ENCODE assay signal across 31 mouse cellular contexts in the genomic region with DNA sequence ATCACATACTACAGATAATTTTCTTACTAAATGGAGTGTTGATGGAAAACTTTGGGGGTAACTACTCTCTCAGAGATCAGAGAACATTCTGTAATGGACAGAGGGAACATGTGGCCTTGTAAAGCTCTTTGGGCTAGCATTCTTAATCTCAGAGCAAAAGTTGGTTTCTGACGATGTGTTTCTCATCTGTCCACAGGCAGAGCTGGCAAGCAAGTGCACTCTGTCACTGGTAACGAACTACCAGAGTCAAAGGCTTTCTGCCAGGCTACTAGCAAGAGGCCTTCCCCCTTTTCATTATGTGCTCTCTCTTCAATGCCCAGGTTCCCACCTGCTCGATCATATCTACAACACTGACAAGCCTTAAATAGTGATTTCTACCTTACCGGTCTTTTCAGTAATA. TPM values are rescaled to one million over a fixed set of nuclear protein-coding genes. Genes with fewer than 3 reads are reported as not detected.
DNase-seq lines count a peak whose midpoint lies in the region; ATAC-seq and TF ChIP-seq lines count a peak whose summit lies in the region.
"Had no signal": no experiment of that assay in that cellular context is flagged by ENCODE, and none has a peak within 500 bp of the region (broad histone marks: within the 10 kb centered on the region; RNA-seq: fewer than 3 reads in every experiment).

No protein-coding gene starts in this region.

- 49% methylated on average over 4 of the region's 4 CpGs for WGBS in kidney, adult 2 months
- WGBS in liver, embryonic 16.5 days (ENCODE audit: insufficient replicate concordance) = 60% methylated on average over 4 of the region's 4 CpGs
- WGBS in liver, embryonic 11.5 days = 68% methylated on average over 4 of the region's 4 CpGs
- 79% methylated on average over 4 of the region's 4 CpGs for WGBS in heart, embryonic 10.5 days

- peak overlapping the region; percentile 94 for H3K27ac ChIP-seq in kidney, adult 2 months (ENCODE audit: insufficient read depth, low read depth, low read length)
- H3K27ac ChIP-seq in liver, embryonic 16.5 days (ENCODE audit: low read length) = peak overlapping the region; percentile 62
- no peak overlapping the region for H3K27ac ChIP-seq in liver, embryonic 11.5 days (ENCODE audit: low read depth, low read length)
- H3K27ac ChIP-seq in heart, embryonic 10.5 days = no peak overlapping the region
- H3K27ac ChIP-seq: forebrain, embryonic 13.5 days; heart, adult 2 months; hindbrain, embryonic 10.5 days; intestine, embryonic 15.5 days; limb, embryonic 13.5 days; neural tube, embryonic 12.5 days had no signal

- no peak for TF ChIP-seq CTCF in kidney, adult 2 months (conservative IDR thresholded peaks at IDR 0.05; ENCODE audit: insufficient read depth, insufficient read length, low read depth, low read length)

- no peaks in the 10 kb centered on the region for H3K27me3 ChIP-seq in kidney, adult 2 months (replicated peaks; ENCODE audit: control insufficient read depth, insufficient read depth, low read length)
- no peaks in the 10 kb centered on the region for H3K27me3 ChIP-seq in liver, embryonic 16.5 days (ENCODE audit: control insufficient read depth, insufficient read depth, low read depth, low read length)
- no peaks in the 10 kb centered on the region for H3K27me3 ChIP-seq in liver, embryonic 11.5 days (replicated peaks; ENCODE audit: control insufficient read depth, insufficient read depth, low read length)
- H3K27me3 ChIP-seq in heart, embryonic 10.5 days (ENCODE audit: insufficient read depth, poor library complexity, severe bottlenecking) = no peaks in the 10 kb centered on the region
- H3K27me3 ChIP-seq: forebrain, embryonic 13.5 days; intestine, embryonic 15.5 days; limb, embryonic 13.5 days; neural tube, embryonic 12.5 days had no signal

- H3K9me3 ChIP-seq in liver, embryonic 16.5 days (replicated peaks; ENCODE audit: control insufficient read depth, low read length) = no peaks in the 10 kb centered on the region
- H3K9me3 ChIP-seq in liver, embryonic 11.5 days (ENCODE audit: control insufficient read depth, low read length) = no peaks in the 10 kb centered on the region
- H3K9me3 ChIP-seq in heart, embryonic 10.5 days = no peaks in the 10 kb centered on the region
- H3K9me3 ChIP-seq: forebrain, embryonic 13.5 days; hindbrain, embryonic 10.5 days; intestine, embryonic 15.5 days; limb, embryonic 13.5 days; neural tube, embryonic 12.5 days had no signal

- H3K4me1 ChIP-seq in kidney, adult 2 months (ENCODE audit: control insufficient read depth, insufficient read depth, low read length) = peaks cover 62% of the 10 kb centered on the region
- H3K4me1 ChIP-seq in liver, embryonic 16.5 days (ENCODE audit: control insufficient read depth, low read depth, low read length) = peaks cover 11% of the 10 kb centered on the region
- H3K4me1 ChIP-seq in liver, embryonic 11.5 days (replicated peaks; ENCODE audit: control insufficient read depth, insufficient read depth, low read length) = peaks cover 7% of the 10 kb centered on the region; the same call in 1 of the 2 replicates
- peaks cover 56% of the 10 kb centered on the region for H3K4me1 ChIP-seq in heart, embryonic 10.5 days

- peak; percentile 32 for DNase-seq in adrenal gland, postnatal 10 days
- no peak for DNase-seq in adrenal gland, adult 8-10 months
- peak; percentile 43 for DNase-seq in kidney, adult 2 months
- no peak for DNase-seq in kidney, adult 11 months
- no peak for DNase-seq in liver, embryonic 11.5 days (ENCODE audit: low spot score)
- DNase-seq in adrenal gland, postnatal 36 days = peak; percentile 38 to 48
- no peak for DNase-seq in heart, embryonic 10.5 days (ENCODE audit: low spot score)
- DNase-seq: cerebellum, adult 11 months; cerebellum, adult 9-10 months; cerebellum, postnatal 36 days; gastrocnemius, postnatal 36 days; heart, adult 2 months; heart, postnatal 14 days; kidney, postnatal 4 days; lung, postnatal 10 days; right cerebral cortex, adult 18-20 months; spleen, adult 18-20 months; thymus, adult 18-20 months; thymus, postnatal 25 days had no signal

- no peak overlapping the region for H3K4me2 ChIP-seq in liver, embryonic 16.5 days (ENCODE audit: low read depth, low read length)
- no peak overlapping the region for H3K4me2 ChIP-seq in liver, embryonic 11.5 days
- H3K4me2 ChIP-seq: forebrain, embryonic 13.5 days; limb, embryonic 13.5 days; midbrain, embryonic 11.5 days; neural tube, embryonic 12.5 days had no signal

- H3K4me3 ChIP-seq in kidney, adult 2 months (ENCODE audit: insufficient read depth, low read depth, low read length) = no peak overlapping the region
- no peak overlapping the region for H3K4me3 ChIP-seq in liver, embryonic 16.5 days (ENCODE audit: low read depth, low read length)
- no peak overlapping the region for H3K4me3 ChIP-seq in liver, embryonic 11.5 days (ENCODE audit: low read depth, low read length)
- H3K4me3 ChIP-seq in heart, embryonic 10.5 days = no peak overlapping the region
- H3K4me3 ChIP-seq: forebrain, embryonic 13.5 days; heart, adult 2 months; hindbrain, embryonic 10.5 days; intestine, embryonic 15.5 days; limb, embryonic 13.5 days; neural tube, embryonic 12.5 days had no signal

- no peak for TF ChIP-seq POLR2A in kidney, adult 2 months (IDR thresholded peaks at IDR 0.05; ENCODE audit: low read depth, low read length)

- H3K36me3 ChIP-seq in kidney, adult 2 months (ENCODE audit: control insufficient read depth, insufficient read depth, low read length) = no peaks in the 10 kb centered on the region; the same call in 1 of the 2 replicates
- no peaks in the 10 kb centered on the region for H3K36me3 ChIP-seq in liver, embryonic 16.5 days (ENCODE audit: control insufficient read depth, insufficient read depth)
- H3K36me3 ChIP-seq in liver, embryonic 11.5 days (ENCODE audit: control insufficient read depth, insufficient read depth, low read length) = no peaks in the 10 kb centered on the region
- H3K36me3 ChIP-seq in heart, embryonic 10.5 days = no peaks in the 10 kb centered on the region
- H3K36me3 ChIP-seq: hindbrain, embryonic 10.5 days; intestine, embryonic 15.5 days; limb, embryonic 13.5 days; neural tube, embryonic 12.5 days had no signal

- H3K9ac ChIP-seq in liver, embryonic 16.5 days (ENCODE audit: low read depth, low read length) = no peak overlapping the region
- no peak overlapping the region for H3K9ac ChIP-seq in liver, embryonic 11.5 days (ENCODE audit: low read depth, low read length)
- H3K9ac ChIP-seq: forebrain, embryonic 13.5 days; intestine, embryonic 15.5 days; limb, embryonic 13.5 days; neural tube, embryonic 12.5 days had no signal

- no peak for ATAC-seq in liver, embryonic 16.5 days (ENCODE audit: low read depth)
- no peak for ATAC-seq in liver, embryonic 11.5 days (replicated peaks; ENCODE audit: low FRiP score)
- ATAC-seq: forebrain, embryonic 13.5 days; hindbrain, embryonic 16.5 days; midbrain, embryonic 16.5 days had no signal

RNA-seq across cellular contexts. Expression of gene Siah2, which starts 9.9 kb away (rescaled TPM):
- 10 to 100 TPM; 13.5 to 19.0 TPM for total RNA-seq in adrenal gland, postnatal 10 days (2021)
- total RNA-seq in adrenal gland, adult 8-10 months (2022) = 10 to 100 TPM; 14.2 to 23.9 (median 15.3) TPM
- 19.9 and 22.0 TPM in 2 replicates for polyA plus RNA-seq in kidney, adult 2 months (2012; rRNA removed)
- 2.5 and 3.4 TPM in 2 replicates for polyA plus RNA-seq in liver, embryonic 16.5 days (2015; fragmentation: Nextera tagmentation; extraction: Ambion mirVana)
- polyA plus RNA-seq in liver, embryonic 11.5 days (2014; fragmentation: Nextera tagmentation; extraction: Ambion mirVana) = 5.4 and 6.2 TPM in 2 replicates
- 10 to 100 TPM; 29.5 to 30.1 TPM for total RNA-seq in adrenal gland, postnatal 36 days (2021)
- polyA plus RNA-seq in heart, embryonic 10.5 days (2016; fragmentation: Nextera tagmentation; extraction: Ambion mirVana) = 4.8 and 6.6 TPM in 2 replicates

RNA-seq across cellular contexts. Expression of gene Erich6, which starts 45.3 kb away (rescaled TPM):
- total RNA-seq in adrenal gland, postnatal 10 days (2021) = under 1 TPM in 1 of 2 experiments, not detected in 1; 0.12 TPM
- under 1 TPM in 3 of 4 experiments, not detected in 1; 0.13 to 0.31 (median 0.25) TPM for total RNA-seq in adrenal gland, adult 8-10 months (2022)
- polyA plus RNA-seq in kidney, adult 2 months (2012; rRNA removed) = 0.03 and 0.10 TPM in 2 replicates
- polyA plus RNA-seq in liver, embryonic 16.5 days (2015; fragmentation: Nextera tagmentation; extraction: Ambion mirVana) = not detected in 2 replicates
- not detected in 2 replicates for polyA plus RNA-seq in liver, embryonic 11.5 days (2014; fragmentation: Nextera tagmentation; extraction: Ambion mirVana)
- total RNA-seq in adrenal gland, postnatal 36 days (2021) = under 1 TPM in 1 of 2 experiments, not detected in 1; 0.17 TPM
- polyA plus RNA-seq in heart, embryonic 10.5 days (2016; fragmentation: Nextera tagmentation; extraction: Ambion mirVana) = 0.06 TPM in 1 of 2 replicates, not detected in the other
- total RNA-seq: gastrocnemius, postnatal 36 days; heart, adult 2 months; megakaryocyte, adult 5-6 weeks had no signal
- polyA plus RNA-seq: embryonic facial prominence, embryonic 11.5 days; hindbrain, embryonic 10.5 days; intestine, embryonic 15.5 days; kidney, embryonic 14.5 days; limb, embryonic 13.5 days had no signal

Comparison
In these comparisons a context has a peak if more than half of its experiments do, and no peak if none do; other contexts are left out.
1. DNase-seq: peak in adrenal gland, postnatal 10 days (single experiment), kidney, adult 2 months (single experiment) and adrenal gland, postnatal 36 days (2 of 2); none in adrenal gland, adult 8-10 months (single experiment), kidney, adult 11 months (single experiment), liver, embryonic 11.5 days (single experiment) and heart, embryonic 10.5 days (single experiment).
2. H3K27ac ChIP-seq: peak in kidney, adult 2 months (single experiment) and liver, embryonic 16.5 days (single experiment); none in liver, embryonic 11.5 days (single experiment) and heart, embryonic 10.5 days (single experiment).